Mouse (Mus musculus) testis, adult 2 months (tissue): ENCODE measurements around the gene Ocln.

Experiments
- CTCF ChIP-seq: fragments of 200-500 bp; IDR thresholded peaks from 2 replicates; pipeline ENCODE4 v1.5.1; 2012; ENCODE audit warnings: low read depth, mild to moderate bottlenecking, inconsistent platforms, low read length, moderate library complexity; ENCODE audit not compliant: control insufficient read depth, insufficient read depth, insufficient replicate concordance
- POLR2A ChIP-seq: fragments of 200-500 bp; IDR thresholded peaks from 2 replicates; pipeline ENCODE4 v1.6.1; 2012; ENCODE audit warnings: low read depth, mild to moderate bottlenecking, inconsistent platforms, low read length, moderate library complexity; ENCODE audit not compliant: control insufficient read depth

DNA sequence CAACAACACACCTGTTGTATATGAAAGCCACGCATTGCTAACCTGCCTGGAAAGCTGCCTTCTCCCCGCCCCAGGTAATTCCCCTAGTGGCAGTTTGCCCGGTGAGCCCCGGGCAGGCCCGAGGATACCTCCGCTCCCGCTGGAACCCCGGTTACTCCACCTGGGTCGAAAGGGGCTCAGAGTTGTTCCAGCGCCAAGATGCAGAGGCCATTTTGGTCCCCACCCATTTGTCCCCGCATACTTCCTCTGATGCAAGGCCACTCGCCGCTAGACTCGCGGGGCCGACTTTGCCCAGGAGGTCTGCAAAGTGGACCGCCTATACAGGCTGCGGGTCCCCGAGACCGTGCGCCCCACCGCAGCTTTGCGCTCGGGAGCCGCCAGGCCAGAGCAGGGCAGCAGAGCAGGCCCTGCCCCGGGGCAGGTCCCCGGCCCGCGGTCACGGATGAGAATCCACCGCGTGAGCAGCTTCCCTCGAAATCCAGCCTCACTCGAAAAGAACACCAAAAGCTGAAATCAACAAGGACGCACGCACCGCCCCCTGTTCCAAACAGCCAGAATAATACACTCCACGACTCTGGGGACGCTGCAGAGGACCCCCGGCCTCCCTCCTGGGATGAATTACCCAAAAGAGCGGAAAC, 1.0 kb downstream of the Ocln start:
- TF ChIP-seq CTCF: no peak
- no peak for TF ChIP-seq POLR2A
